Mouse (Mus musculus) gastrocnemius, adult 2 months (tissue): Measurements from ENCODE around the gene Glrp1. TPM values are rescaled to one million over a fixed set of nuclear protein-coding genes. Genes with fewer than 3 reads are reported as not detected.

Experiments used
- DNase-seq: peaks from one replicate; pipeline ENCODE4 v3.0.0; 2022
- H3K27ac ChIP-seq: fragments of 200-600 bp; 2 replicates; pipeline ENCODE4 v1.8.1; 2022; ENCODE audit warnings: mild to moderate bottlenecking
- H3K4me3 ChIP-seq: fragments of 200-600 bp; 2 replicates; pipeline ENCODE4 v1.8.1; 2022; ENCODE audit warnings: mild to moderate bottlenecking, moderate library complexity
- CTCF ChIP-seq: fragments of 200-600 bp; IDR thresholded peaks from 2 replicates; pipeline ENCODE4 v1.8.1; 2022; ENCODE audit warnings: antibody characterized with exemption, mild to moderate bottlenecking, moderate library complexity
- intact Hi-C: fragments of 180-260 bp; cut with DNase I; formaldehyde crosslinking; loops from one replicate; pipeline ENCODE4 v1.15.1; 2025
- total RNA-seq, 2 experiments: library from RNA; stranded (reverse); gene quantifications; 2 replicates each; pipeline ENCODE4 v1.2.3; 2021

Gene Glrp1
- total RNA-seq, 2 experiments from 2014 or later = not detected

GRCm38 (mm10) chr1:88521170-88521747 lies 11.4 kb upstream of the Glrp1 start:
- no peak overlapping the region for H3K27ac ChIP-seq

GRCm38 (mm10) chr1:88513613-88514012 lies 3.7 kb upstream of the Glrp1 start:
- Histone ChIP-seq H3K27ac (no peak overlapping the region), H3K4me3 (no peak overlapping the region)
- no peak for TF ChIP-seq CTCF
- DNase-seq = no peak
- intact Hi-C loops = no loop called here

More at GRCm38 (mm10) chr1:88521170-88521747, 11.4 kb upstream of the Glrp1 start:
- intact Hi-C loops = no loop called here
- no peak for TF ChIP-seq CTCF
- H3K4me3 ChIP-seq = no peak overlapping the region
- no peak for DNase-seq

GRCm38 (mm10) chr1:88507886-88508285 lies 2.0 kb downstream of the Glrp1 start:
- intact Hi-C loops = no loop called here
- DNase-seq = no peak
- no peak overlapping the region for H3K4me3 ChIP-seq
- no peak for TF ChIP-seq CTCF
- H3K27ac ChIP-seq = no peak overlapping the region

GRCm38 (mm10) chr1:88507214-88507613 lies 2.7 kb downstream of the Glrp1 start:
- TF ChIP-seq CTCF = no peak
- Histone ChIP-seq H3K4me3 (no peak overlapping the region), H3K27ac (no peak overlapping the region)
- intact Hi-C loops = no loop called here
- no peak for DNase-seq

GRCm38 (mm10) chr1:88506412-88506811 lies 3.5 kb downstream of the Glrp1 start:
- Histone ChIP-seq H3K4me3 (no peak overlapping the region), H3K27ac (no peak overlapping the region)
- intact Hi-C loops = no loop called here
- no peak for DNase-seq
- no peak for TF ChIP-seq CTCF

GRCm38 (mm10) chr1:88505697-88506096 lies 4.2 kb downstream of the Glrp1 start:
- DNase-seq = no peak
- Histone ChIP-seq H3K27ac (no peak overlapping the region), H3K4me3 (no peak overlapping the region)
- intact Hi-C loops = no loop called here
- no peak for TF ChIP-seq CTCF

- H3K4me3 ChIP-seq = no peak overlapping the region
- no peak overlapping the region for H3K27ac ChIP-seq
- intact Hi-C loops = no loop called here
- no peak for TF ChIP-seq CTCF
- DNase-seq = no peak
Observed at GRCm38 (mm10) chr1:88504531-88504945, 5.3 kb downstream of the Glrp1 start.

- H3K27ac ChIP-seq = no peak overlapping the region
- intact Hi-C loops = no loop called here
- no peak for DNase-seq
- TF ChIP-seq CTCF = no peak
- no peak overlapping the region for H3K4me3 ChIP-seq
Observed at GRCm38 (mm10) chr1:88502822-88503221, 7.0 kb downstream of the Glrp1 start.

- DNase-seq = no peak
- intact Hi-C loops = no loop called here
- no peak for TF ChIP-seq CTCF
- Histone ChIP-seq H3K27ac (no peak overlapping the region), H3K4me3 (no peak overlapping the region)
Observed at GRCm38 (mm10) chr1:88499230-88499737, 10.6 kb downstream of the Glrp1 start.

GRCm38 (mm10) chr1:88497407-88497806 lies 12.5 kb downstream of the Glrp1 start:
- Histone ChIP-seq H3K27ac (no peak overlapping the region), H3K4me3 (no peak overlapping the region)
- intact Hi-C loops = no loop called here
- TF ChIP-seq CTCF = no peak
- DNase-seq = no peak

GRCm38 (mm10) chr1:88492415-88492814 lies 17.5 kb downstream of the Glrp1 start:
- TF ChIP-seq CTCF = no peak
- no peak overlapping the region for H3K27ac ChIP-seq
- H3K4me3 ChIP-seq = no peak overlapping the region
- DNase-seq = no peak
- intact Hi-C loops = no loop called here

GRCm38 (mm10) chr1:88491617-88492378 lies 18.1 kb downstream of the Glrp1 start:
- intact Hi-C loops = no loop called here
- Histone ChIP-seq H3K4me3 (no peak overlapping the region), H3K27ac (no peak overlapping the region)
- no peak for DNase-seq
- no peak for TF ChIP-seq CTCF

GRCm38 (mm10) chr1:88490164-88490563 lies 19.7 kb downstream of the Glrp1 start:
- no peak for DNase-seq
- Histone ChIP-seq H3K27ac (no peak overlapping the region), H3K4me3 (no peak overlapping the region)
- intact Hi-C loops = no loop called here
- no peak for TF ChIP-seq CTCF

GRCm38 (mm10) chr1:88488957-88489356 lies 20.9 kb downstream of the Glrp1 start:
- Histone ChIP-seq H3K4me3 (no peak overlapping the region), H3K27ac (no peak overlapping the region)
- intact Hi-C loops = no loop called here
- DNase-seq = no peak
- TF ChIP-seq CTCF = no peak
